Mouse (Mus musculus): ENCODE measurements around the gene Ccnb1ip1.
A peak's percentile ranks its signal among the peaks of the same experiment; 100 is the strongest.
"Not testable (repeated sequence)": the region's sequence is repeated elsewhere in the genome, so short reads cannot be mapped to it uniquely, and the experiment has no call there.

Gene Ccnb1ip1

GRCm38 (mm10) chr14:50807487-50808072 is at the start of gene Ccnb1ip1, which contains the start of gene Parp2:
Ccnb1ip1 (minus strand) TSS chr14:50807732.
Parp2 (plus strand) TSS chr14:50807841.
- peak; percentile 99 for DNase-seq

GRCm38 (mm10) chr14:50855788-50856187 is 48.3 kb upstream of the Ccnb1ip1 start:
- DNase-seq, result no peak

GRCm38 (mm10) chr14:50837236-50837635 is 29.7 kb upstream of the Ccnb1ip1 start:
- DNase-seq, result peak; percentile 8

- DNase-seq, result no peak
Measured at GRCm38 (mm10) chr14:50834435-50834834, 26.9 kb upstream of the Ccnb1ip1 start.

GRCm38 (mm10) chr14:50833964-50834363 is 26.4 kb upstream of the Ccnb1ip1 start:
- DNase-seq, result no peak

GRCm38 (mm10) chr14:50829878-50830277 is 22.3 kb upstream of the Ccnb1ip1 start:
- DNase-seq, result no peak

- DNase-seq, result no peak
Measured at GRCm38 (mm10) chr14:50826579-50826978, 19.0 kb upstream of the Ccnb1ip1 start.

- DNase-seq, result no peak
Measured at GRCm38 (mm10) chr14:50824219-50824618, 16.7 kb upstream of the Ccnb1ip1 start.

GRCm38 (mm10) chr14:50823240-50823639 is 15.7 kb upstream of the Ccnb1ip1 start:
- DNase-seq, result no peak

- DNase-seq, result no peak
Measured at GRCm38 (mm10) chr14:50813060-50813459, 5.5 kb upstream of the Ccnb1ip1 start.

GRCm38 (mm10) chr14:50806469-50806868 is 1.1 kb downstream of the Ccnb1ip1 start:
- not testable (repeated sequence) for DNase-seq

- DNase-seq, result no peak
Measured at GRCm38 (mm10) chr14:50804683-50805082, 2.8 kb downstream of the Ccnb1ip1 start.

GRCm38 (mm10) chr14:50802843-50803562 is 4.5 kb downstream of the Ccnb1ip1 start:
- DNase-seq, result peak; percentile 13

GRCm38 (mm10) chr14:50802441-50802840 is 5.1 kb downstream of the Ccnb1ip1 start:
- DNase-seq, result no peak

GRCm38 (mm10) chr14:50799502-50800259 is 7.9 kb downstream of the Ccnb1ip1 start:
- DNase-seq, result peak; percentile 58

GRCm38 (mm10) chr14:50798512-50798911 is 9.0 kb downstream of the Ccnb1ip1 start:
- peak; percentile 27 for DNase-seq

GRCm38 (mm10) chr14:50796464-50796863 is 11.1 kb downstream of the Ccnb1ip1 start:
- DNase-seq, result no peak

GRCm38 (mm10) chr14:50795965-50796364 is 11.6 kb downstream of the Ccnb1ip1 start:
- DNase-seq, result no peak

- DNase-seq, result no peak
Measured at GRCm38 (mm10) chr14:50795261-50795935, 12.1 kb downstream of the Ccnb1ip1 start.

GRCm38 (mm10) chr14:50788157-50788556 is 19.4 kb downstream of the Ccnb1ip1 start:
- DNase-seq, result no peak

- peak; percentile 94 for DNase-seq
Measured at GRCm38 (mm10) chr14:50785251-50785637, 22.3 kb downstream of the Ccnb1ip1 start, which contains the start of gene Ttc5. Ttc5 (minus strand) TSS chr14:50785519.

- no peak for DNase-seq
Measured at GRCm38 (mm10) chr14:50784391-50785250, 22.9 kb downstream of the Ccnb1ip1 start.

All from kidney, adult 9 months (tissue).